Mouse (Mus musculus): ENCODE measurements around the gene Notch1.

Gene Notch1

GRCm38 (mm10) chr2:26408515-26409356 is 107.7 kb downstream of the Notch1 start, which contains the start of gene Inpp5e:
Inpp5e (minus strand) TSS chr2:26409203.
- DNase-seq (ENCODE audit: low read depth, low spot score), result peak; percentile 92

Data from 3T3-L1 (cell line).